Mouse (Mus musculus): ENCODE measurements around the gene Mapk1ip1. TPM values are rescaled to one million over a fixed set of nuclear protein-coding genes. Genes with fewer than 3 reads are reported as not detected.

Mapk1ip1 gene
- polyA plus RNA-seq (2012; rRNA removed; ENCODE audit: low replicate concordance): 63.3 and 68.2 TPM in 2 replicates

DNA sequence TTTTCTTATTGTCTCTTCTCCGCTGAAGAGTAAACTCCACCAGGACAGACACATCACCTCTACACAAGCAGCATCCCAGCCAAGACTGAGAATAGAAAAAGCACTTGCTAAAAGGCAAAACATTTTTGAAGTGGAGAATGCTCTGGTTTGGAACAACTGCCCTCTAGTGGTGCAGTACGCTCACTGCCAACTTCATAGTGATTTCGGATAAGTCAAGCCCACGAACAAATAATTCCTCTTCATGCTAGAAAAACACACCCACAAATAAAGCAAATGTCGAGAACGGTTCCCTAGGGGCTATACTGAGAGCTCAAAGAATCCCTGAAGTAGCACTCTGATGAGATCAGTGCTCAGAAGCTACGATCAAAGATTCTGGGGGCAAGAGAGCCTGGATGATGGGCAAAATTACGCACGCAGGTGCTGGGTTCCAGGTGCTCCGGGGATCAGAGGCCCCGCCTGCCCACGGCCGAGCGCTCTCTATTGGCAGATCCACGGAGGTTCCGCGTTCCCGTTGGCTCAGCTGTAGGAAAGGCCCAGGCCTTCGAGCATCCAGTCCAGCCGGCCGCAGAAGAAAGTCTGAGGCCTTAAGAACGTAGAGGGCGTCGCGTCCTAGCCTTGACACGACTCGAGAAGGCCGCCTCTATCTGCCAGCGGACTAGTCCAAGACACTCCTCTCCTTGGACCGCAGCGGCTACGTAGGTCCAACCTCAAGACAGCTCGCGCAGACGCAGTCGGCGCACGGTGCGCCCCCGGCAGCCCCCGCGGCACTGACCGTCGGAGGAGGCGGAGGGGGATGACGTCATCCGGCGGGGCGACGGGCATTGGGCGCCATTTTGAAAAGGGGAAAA, at the start of gene Mapk1ip1, which contains the start of gene Ppp2r2d:
TSS of gene Mapk1ip1 (minus strand) at position 730 of the 848 bp plus-strand sequence.
TSS of gene Ppp2r2d (plus strand) at position 536 of the 848 bp plus-strand sequence.

Other genes with a start within 250 kb of the Mapk1ip1 start
- 31.7 and 35.2 TPM in 2 replicates for gene Ppp2r2d, start 194 bp downstream of the Mapk1ip1 start, polyA plus RNA-seq (2012; rRNA removed; ENCODE audit: low replicate concordance)
- 47.3 and 238 TPM in 2 replicates for gene Bnip3, start 63.2 kb upstream of the Mapk1ip1 start, polyA plus RNA-seq (2012; rRNA removed; ENCODE audit: low replicate concordance)
- 0.54 and 2.3 TPM in 2 replicates for gene Jakmip3, start 94.5 kb upstream of the Mapk1ip1 start, polyA plus RNA-seq (2012; rRNA removed; ENCODE audit: low replicate concordance)
- 0.30 and 10.3 TPM in 2 replicates for gene Dpysl4, start 239.7 kb upstream of the Mapk1ip1 start, polyA plus RNA-seq (2012; rRNA removed; ENCODE audit: low replicate concordance)

Measured in subcutaneous adipose tissue, adult 2 months (tissue).